Comparison of ENCODE assay signal across 23 mouse cellular contexts in genomic region chr4:153603056-153603840, GRCm38 (mm10).
DNase-seq lines count a peak whose midpoint lies in the region; ATAC-seq and TF ChIP-seq lines count a peak whose summit lies in the region.
"Had no signal": no experiment of that assay in that cellular context is flagged by ENCODE, and none has a peak within 500 bp of the region (broad histone marks: within the 10 kb centered on the region; RNA-seq: fewer than 3 reads in every experiment).

No protein-coding gene starts in this region.

- ATAC-seq in heart, embryonic 12.5 days (ENCODE audit: insufficient number of reproducible peaks, low FRiP score): no peak
- ATAC-seq in midbrain, embryonic 14.5 days (ENCODE audit: low FRiP score, low TSS enrichment): no peak
- ATAC-seq: forebrain, embryonic 14.5 days; liver, embryonic 12.5 days; Patski had no signal

- H3K79me2 ChIP-seq in heart, adult 2 months (replicated peaks; ENCODE audit: control insufficient read depth, insufficient read depth, low read length): no peaks in the 10 kb centered on the region

- whole genome bisulfite sequencing in heart, adult 2 months: 68% methylated on average over 11 of the region's 11 CpGs
- WGBS in heart, embryonic 12.5 days: 83% methylated on average over 11 of the region's 11 CpGs
- WGBS in midbrain, embryonic 14.5 days: 73% methylated on average over 11 of the region's 11 CpGs
- 82% methylated on average over 11 of the region's 11 CpGs for WGBS in midbrain, embryonic 10.5 days

- DNase-seq in cerebellum, postnatal 10 days: peak; percentile 46 to 54
- no peak for DNase-seq in cerebellum, adult 11-12 months
- DNase-seq in heart, adult 2 months: peak; percentile 19 to 23
- peak; percentile 22 for DNase-seq in midbrain, embryonic 14.5 days
- no peak for DNase-seq in midbrain, embryonic 10.5 days (ENCODE audit: low spot score)
- peak; percentile 24 for DNase-seq in heart, postnatal 4 days
- DNase-seq in urinary bladder, postnatal 36 days (ENCODE audit: low spot score in 2 of 2): no peak
- DNase-seq: embryo, embryonic 11 days; kidney, adult 11 months; layer of hippocampus, postnatal 36 days; lung, adult 18-20 months; thymus, adult 18-20 months; thymus, postnatal 4 days had no signal

- no peak overlapping the region for H3K4me2 ChIP-seq in heart, embryonic 12.5 days
- H3K4me2 ChIP-seq in midbrain, embryonic 14.5 days (ENCODE audit: low read length): no peak overlapping the region
- H3K4me2 ChIP-seq: embryonic facial prominence, embryonic 15.5 days; heart, embryonic 15.5 days; hindbrain, embryonic 13.5 days; kidney, embryonic 15.5 days; limb, embryonic 13.5 days; liver, embryonic 12.5 days; midbrain, embryonic 12.5 days had no signal

- H3K4me1 ChIP-seq in heart, adult 2 months (ENCODE audit: control insufficient read depth, insufficient read depth, low read length): no peaks in the 10 kb centered on the region
- H3K4me1 ChIP-seq in heart, embryonic 12.5 days (replicated peaks): peaks cover 6% of the 10 kb centered on the region; the same call in 1 of the 2 replicates
- H3K4me1 ChIP-seq in midbrain, embryonic 14.5 days (ENCODE audit: control insufficient read depth, insufficient read depth, low read length): peaks cover 11% of the 10 kb centered on the region
- peaks cover 29% of the 10 kb centered on the region for H3K4me1 ChIP-seq in midbrain, embryonic 10.5 days
- H3K4me1 ChIP-seq: heart, embryonic 15.5 days; kidney, embryonic 15.5 days; limb, embryonic 13.5 days; liver, embryonic 12.5 days had no signal

- H3K4me3 ChIP-seq in heart, adult 2 months: no peak overlapping the region
- H3K4me3 ChIP-seq in heart, embryonic 12.5 days: no peak overlapping the region
- H3K4me3 ChIP-seq in midbrain, embryonic 14.5 days (replicated peaks; ENCODE audit: low read depth, low read length): no peak overlapping the region
- H3K4me3 ChIP-seq in midbrain, embryonic 10.5 days: no peak overlapping the region
- H3K4me3 ChIP-seq: embryonic facial prominence, embryonic 15.5 days; heart, embryonic 15.5 days; hindbrain, embryonic 13.5 days; kidney, embryonic 15.5 days; limb, embryonic 13.5 days; liver, embryonic 12.5 days; midbrain, embryonic 12.5 days had no signal

- H3K27ac ChIP-seq in heart, adult 2 months: no peak overlapping the region
- no peak overlapping the region for H3K27ac ChIP-seq in heart, embryonic 12.5 days (ENCODE audit: poor library complexity, severe bottlenecking)
- no peak overlapping the region for H3K27ac ChIP-seq in midbrain, embryonic 14.5 days (replicated peaks; ENCODE audit: low read depth, low read length)
- no peak overlapping the region for H3K27ac ChIP-seq in midbrain, embryonic 10.5 days (replicated peaks)
- H3K27ac ChIP-seq: embryonic facial prominence, embryonic 15.5 days; heart, embryonic 15.5 days; hindbrain, embryonic 13.5 days; kidney, embryonic 15.5 days; limb, embryonic 13.5 days; liver, embryonic 12.5 days; midbrain, embryonic 12.5 days had no signal

- no peak for TF ChIP-seq POLR2A in heart, adult 2 months (IDR thresholded peaks at IDR 0.05; ENCODE audit: insufficient read depth, low read depth, low read length)

- no peak for TF ChIP-seq EP300 in heart, adult 2 months (IDR thresholded peaks at IDR 0.05; ENCODE audit: insufficient read depth, low read depth, low read length)

- H3K9ac ChIP-seq in heart, adult 2 months (ENCODE audit: low read depth, low read length): no peak overlapping the region
- no peak overlapping the region for H3K9ac ChIP-seq in heart, embryonic 12.5 days
- no peak overlapping the region for H3K9ac ChIP-seq in midbrain, embryonic 14.5 days (replicated peaks; ENCODE audit: low read length)
- H3K9ac ChIP-seq: embryonic facial prominence, embryonic 15.5 days; heart, embryonic 15.5 days; hindbrain, embryonic 13.5 days; kidney, embryonic 15.5 days; limb, embryonic 13.5 days; liver, embryonic 12.5 days; midbrain, embryonic 12.5 days had no signal

- intact Hi-C loops in heart, adult 2 months (cut with DNase I): no loop called here

- H3K9me3 ChIP-seq in heart, embryonic 12.5 days (replicated peaks): no peaks in the 10 kb centered on the region
- no peaks in the 10 kb centered on the region for H3K9me3 ChIP-seq in midbrain, embryonic 14.5 days (ENCODE audit: control insufficient read depth, low read length)
- no peaks in the 10 kb centered on the region for H3K9me3 ChIP-seq in midbrain, embryonic 10.5 days (replicated peaks)
- H3K9me3 ChIP-seq: embryonic facial prominence, embryonic 15.5 days; heart, embryonic 15.5 days; hindbrain, embryonic 13.5 days; kidney, embryonic 15.5 days; limb, embryonic 13.5 days; midbrain, embryonic 12.5 days had no signal

- H3K27me3 ChIP-seq in heart, adult 2 months (ENCODE audit: control insufficient read depth, insufficient read depth, low read length): no peaks in the 10 kb centered on the region
- peaks cover 55% of the 10 kb centered on the region for H3K27me3 ChIP-seq in heart, embryonic 12.5 days (replicated peaks)
- H3K27me3 ChIP-seq in midbrain, embryonic 14.5 days (ENCODE audit: control insufficient read depth, insufficient read depth, low read length): no peaks in the 10 kb centered on the region
- H3K27me3 ChIP-seq in midbrain, embryonic 10.5 days (ENCODE audit: low read depth, poor library complexity, severe bottlenecking): peaks cover 5% of the 10 kb centered on the region; the same call in 1 of the 2 replicates
- H3K27me3 ChIP-seq: embryonic facial prominence, embryonic 15.5 days; hindbrain, embryonic 13.5 days; kidney, embryonic 15.5 days; limb, embryonic 13.5 days; liver, embryonic 12.5 days; Patski had no signal

- no peak for TF ChIP-seq CTCF in heart, adult 2 months (IDR thresholded peaks at IDR 0.05)

- H3K36me3 ChIP-seq in heart, adult 2 months (ENCODE audit: control insufficient read depth, insufficient read depth, low read length): no peaks in the 10 kb centered on the region
- no peaks in the 10 kb centered on the region for H3K36me3 ChIP-seq in heart, embryonic 12.5 days
- H3K36me3 ChIP-seq in midbrain, embryonic 14.5 days (ENCODE audit: control insufficient read depth, insufficient read depth, low read length): no peaks in the 10 kb centered on the region
- H3K36me3 ChIP-seq in midbrain, embryonic 10.5 days: no peaks in the 10 kb centered on the region
- H3K36me3 ChIP-seq: embryonic facial prominence, embryonic 15.5 days; heart, embryonic 15.5 days; hindbrain, embryonic 13.5 days; kidney, embryonic 15.5 days; limb, embryonic 13.5 days; liver, embryonic 12.5 days; midbrain, embryonic 12.5 days had no signal

Comparison
In these comparisons a context has a peak if more than half of its experiments do, and no peak if none do; other contexts are left out.
1. DNase-seq: peak in cerebellum, postnatal 10 days (2 of 2), heart, adult 2 months (2 of 2), midbrain, embryonic 14.5 days (single experiment) and heart, postnatal 4 days (single experiment); none in cerebellum, adult 11-12 months (single experiment), midbrain, embryonic 10.5 days (single experiment) and urinary bladder, postnatal 36 days (0 of 2).